Mouse (Mus musculus): Measurements from ENCODE around the gene Gcm1. TPM values are rescaled to one million over a fixed set of nuclear protein-coding genes. Genes with fewer than 3 reads are reported as not detected.

Gene Gcm1
- polyA plus RNA-seq (2015; fragmentation: Nextera tagmentation; extraction: Ambion mirVana): not detected in 2 replicates

GRCm38 (mm10) chr9:78051677-78052076 is at the start of gene Gcm1:
TSS of gene Gcm1 (plus strand) at chr9:78051924.
- Histone ChIP-seq H3K27me3 (replicated peaks) (no peaks in the 10 kb centered on the region), H3K36me3 (no peaks in the 10 kb centered on the region), H3K9me3 (no peaks in the 10 kb centered on the region), H3K4me3 (replicated peaks) (no peak within 1 kb of the TSS), H3K27ac (no peak within 1 kb of the TSS), H3K4me1 (replicated peaks) (no peaks in the 10 kb centered on the region), H3K4me2 (replicated peaks) (no peak within 1 kb of the TSS), H3K9ac (no peak within 1 kb of the TSS)
- peak; percentile 86 for ATAC-seq
- WGBS: 46% methylated on average over 3 of the region's 3 CpGs

GRCm38 (mm10) chr9:78003278-78003677 is 48.4 kb upstream of the Gcm1 start:
- ATAC-seq: no peak
- 72% methylated on average over 2 of the region's 2 CpGs for WGBS
- H3K9me3 ChIP-seq: no peaks in the 10 kb centered on the region
- H3K4me3 ChIP-seq (replicated peaks): no peak overlapping the region
- no peaks in the 10 kb centered on the region for H3K4me1 ChIP-seq (replicated peaks)
- no peak overlapping the region for H3K27ac ChIP-seq
- H3K36me3 ChIP-seq: no peaks in the 10 kb centered on the region
- H3K9ac ChIP-seq: no peak overlapping the region
- no peak overlapping the region for H3K4me2 ChIP-seq (replicated peaks)
- no peaks in the 10 kb centered on the region for H3K27me3 ChIP-seq (replicated peaks)

GRCm38 (mm10) chr9:78005481-78005880 is 46.2 kb upstream of the Gcm1 start:
- 66% methylated on average over 3 of the region's 3 CpGs for WGBS
- ATAC-seq: no peak
- no peak overlapping the region for H3K4me2 ChIP-seq (replicated peaks)
- H3K27ac ChIP-seq: no peak overlapping the region
- H3K36me3 ChIP-seq: no peaks in the 10 kb centered on the region
- no peaks in the 10 kb centered on the region for H3K4me1 ChIP-seq (replicated peaks)
- H3K9me3 ChIP-seq: no peaks in the 10 kb centered on the region
- no peaks in the 10 kb centered on the region for H3K27me3 ChIP-seq (replicated peaks)
- H3K4me3 ChIP-seq (replicated peaks): no peak overlapping the region
- H3K9ac ChIP-seq: no peak overlapping the region

- H3K27me3 ChIP-seq (replicated peaks): no peaks in the 10 kb centered on the region
- peak; percentile 87 for ATAC-seq
- H3K4me3 ChIP-seq (replicated peaks): no peak overlapping the region
- H3K9me3 ChIP-seq: no peaks in the 10 kb centered on the region
- no peak overlapping the region for H3K4me2 ChIP-seq (replicated peaks)
- no peak overlapping the region for H3K27ac ChIP-seq
- H3K4me1 ChIP-seq (replicated peaks): no peaks in the 10 kb centered on the region
- no peak overlapping the region for H3K9ac ChIP-seq
- WGBS: 54% methylated on average over 19 of the region's 19 CpGs
- no peaks in the 10 kb centered on the region for H3K36me3 ChIP-seq
Observed at GRCm38 (mm10) chr9:78006209-78007001, 45.3 kb upstream of the Gcm1 start.

GRCm38 (mm10) chr9:78009382-78009781 is 42.3 kb upstream of the Gcm1 start:
- Histone ChIP-seq H3K4me2 (replicated peaks) (no peak overlapping the region), H3K27me3 (replicated peaks) (no peaks in the 10 kb centered on the region), H3K9ac (no peak overlapping the region), H3K4me1 (replicated peaks) (no peaks in the 10 kb centered on the region), H3K36me3 (no peaks in the 10 kb centered on the region), H3K4me3 (replicated peaks) (no peak overlapping the region), H3K9me3 (no peaks in the 10 kb centered on the region), H3K27ac (no peak overlapping the region)
- WGBS: 89% methylated on average over 7 of the region's 7 CpGs
- no peak for ATAC-seq

GRCm38 (mm10) chr9:78010187-78010586 is 41.5 kb upstream of the Gcm1 start:
- no peak for ATAC-seq
- WGBS: 75% methylated on average over 5 of the region's 5 CpGs
- no peak overlapping the region for H3K4me3 ChIP-seq (replicated peaks)

GRCm38 (mm10) chr9:78010707-78011106 is 41.0 kb upstream of the Gcm1 start:
- no peaks in the 10 kb centered on the region for H3K4me1 ChIP-seq (replicated peaks)
- H3K4me2 ChIP-seq (replicated peaks): no peak overlapping the region
- no peak overlapping the region for H3K9ac ChIP-seq
- no peaks in the 10 kb centered on the region for H3K9me3 ChIP-seq
- 83% methylated on average over 10 of the region's 10 CpGs for WGBS
- H3K36me3 ChIP-seq: no peaks in the 10 kb centered on the region
- no peaks in the 10 kb centered on the region for H3K27me3 ChIP-seq (replicated peaks)
- no peak for ATAC-seq
- H3K27ac ChIP-seq: no peak overlapping the region
- no peak overlapping the region for H3K4me3 ChIP-seq (replicated peaks)

More at GRCm38 (mm10) chr9:78010187-78010586, 41.5 kb upstream of the Gcm1 start:
- H3K4me1 ChIP-seq (replicated peaks): no peaks in the 10 kb centered on the region
- no peak overlapping the region for H3K9ac ChIP-seq
- no peaks in the 10 kb centered on the region for H3K36me3 ChIP-seq
- H3K27ac ChIP-seq: no peak overlapping the region
- no peaks in the 10 kb centered on the region for H3K27me3 ChIP-seq (replicated peaks)
- H3K4me2 ChIP-seq (replicated peaks): no peak overlapping the region
- H3K9me3 ChIP-seq: no peaks in the 10 kb centered on the region

GRCm38 (mm10) chr9:78012066-78012465 is 39.7 kb upstream of the Gcm1 start:
- Histone ChIP-seq H3K36me3 (no peaks in the 10 kb centered on the region), H3K4me1 (replicated peaks) (no peaks in the 10 kb centered on the region), H3K4me3 (replicated peaks) (no peak overlapping the region), H3K27me3 (replicated peaks) (no peaks in the 10 kb centered on the region), H3K9ac (no peak overlapping the region), H3K9me3 (no peaks in the 10 kb centered on the region), H3K27ac (no peak overlapping the region), H3K4me2 (replicated peaks) (no peak overlapping the region)
- ATAC-seq: no peak
- WGBS: 91% methylated on average over 4 of the region's 4 CpGs

- 90% methylated on average over 5 of the region's 5 CpGs for WGBS
- no peak overlapping the region for H3K9ac ChIP-seq
- H3K27me3 ChIP-seq (replicated peaks): no peaks in the 10 kb centered on the region
- H3K9me3 ChIP-seq: no peaks in the 10 kb centered on the region
- no peak for ATAC-seq
- H3K4me1 ChIP-seq (replicated peaks): no peaks in the 10 kb centered on the region
- H3K36me3 ChIP-seq: no peaks in the 10 kb centered on the region
- H3K4me2 ChIP-seq (replicated peaks): no peak overlapping the region
- H3K27ac ChIP-seq: no peak overlapping the region
- H3K4me3 ChIP-seq (replicated peaks): no peak overlapping the region
Observed at GRCm38 (mm10) chr9:78012681-78013080, 39.0 kb upstream of the Gcm1 start.

- no peaks in the 10 kb centered on the region for H3K36me3 ChIP-seq
- no peaks in the 10 kb centered on the region for H3K9me3 ChIP-seq
- WGBS: 50% methylated on average over 1 of the region's 1 CpGs
- H3K27ac ChIP-seq: no peak overlapping the region
- H3K9ac ChIP-seq: no peak overlapping the region
- H3K4me1 ChIP-seq (replicated peaks): no peaks in the 10 kb centered on the region
- H3K4me2 ChIP-seq (replicated peaks): no peak overlapping the region
- H3K4me3 ChIP-seq (replicated peaks): no peak overlapping the region
- H3K27me3 ChIP-seq (replicated peaks): no peaks in the 10 kb centered on the region
- ATAC-seq: no peak
Observed at GRCm38 (mm10) chr9:78013813-78014212, 37.9 kb upstream of the Gcm1 start.

- Histone ChIP-seq H3K9ac (no peak overlapping the region), H3K4me1 (replicated peaks) (0 out of 2 replicates have a peak, but pooled peaks cover 3% of the 10 kb centered on the region), H3K4me2 (replicated peaks) (no peak overlapping the region), H3K9me3 (no peaks in the 10 kb centered on the region), H3K4me3 (replicated peaks) (no peak overlapping the region), H3K27ac (no peak overlapping the region), H3K27me3 (replicated peaks) (no peaks in the 10 kb centered on the region), H3K36me3 (no peaks in the 10 kb centered on the region)
- ATAC-seq: no peak
- WGBS: 70% methylated on average over 7 of the region's 7 CpGs
Observed at GRCm38 (mm10) chr9:78015816-78016215, 35.9 kb upstream of the Gcm1 start.

- ATAC-seq: no peak
- H3K4me2 ChIP-seq (replicated peaks): no peak overlapping the region
- no peak overlapping the region for H3K9ac ChIP-seq
- H3K36me3 ChIP-seq: no peaks in the 10 kb centered on the region
- 59% methylated on average over 15 of the region's 15 CpGs for WGBS
- H3K27me3 ChIP-seq (replicated peaks): no peaks in the 10 kb centered on the region
- H3K9me3 ChIP-seq: no peaks in the 10 kb centered on the region
- no peak overlapping the region for H3K27ac ChIP-seq
- H3K4me1 ChIP-seq (replicated peaks): 0 out of 2 replicates have a peak, but pooled peaks cover 7% of the 10 kb centered on the region
- no peak overlapping the region for H3K4me3 ChIP-seq (replicated peaks)
Observed at GRCm38 (mm10) chr9:78016288-78016687, 35.4 kb upstream of the Gcm1 start.

GRCm38 (mm10) chr9:78021256-78021655 is 30.5 kb upstream of the Gcm1 start:
- H3K27me3 ChIP-seq (replicated peaks): no peaks in the 10 kb centered on the region
- ATAC-seq: no peak
- no peak overlapping the region for H3K4me3 ChIP-seq (replicated peaks)
- 47% methylated on average over 9 of the region's 9 CpGs for WGBS
- H3K4me1 ChIP-seq (replicated peaks): peaks cover 13% of the 10 kb centered on the region; the same call in 1 of the 2 replicates
- peak overlapping the region; percentile 39; the same call in 1 of the 2 replicates for H3K27ac ChIP-seq
- no peaks in the 10 kb centered on the region for H3K9me3 ChIP-seq
- H3K4me2 ChIP-seq (replicated peaks): no peak overlapping the region
- no peaks in the 10 kb centered on the region for H3K36me3 ChIP-seq
- H3K9ac ChIP-seq: no peak overlapping the region
